Mouse (Mus musculus): ENCODE data around the gene Grin2b. TPM values are rescaled to one million over a fixed set of nuclear protein-coding genes. Genes with fewer than 3 reads are reported as not detected.

Grin2b gene
- total RNA-seq, 2 experiments from 2014 or later: 348 to 384 TPM

- DNase-seq (ENCODE audit: low spot score in 2 of 2): no peak
Observed at GRCm38 (mm10) chr6:136011533-136011932, 161.8 kb downstream of the Grin2b start.

GRCm38 (mm10) chr6:136011038-136011311, 162.3 kb downstream of the Grin2b start:
- peak in 1 of 2 experiments; percentile 39 for DNase-seq (ENCODE audit: low spot score in 2 of 2)

GRCm38 (mm10) chr6:136010290-136011037, 162.8 kb downstream of the Grin2b start:
- DNase-seq (ENCODE audit: low spot score in 2 of 2): peak in 1 of 2 experiments; percentile 64

GRCm38 (mm10) chr6:136008120-136008519, 165.2 kb downstream of the Grin2b start:
- no peak for DNase-seq (ENCODE audit: low spot score in 2 of 2)

- no peak for DNase-seq (ENCODE audit: low spot score in 2 of 2)
Observed at GRCm38 (mm10) chr6:135994691-135995090, 178.6 kb downstream of the Grin2b start.

- DNase-seq (ENCODE audit: low spot score in 2 of 2): no peak
Observed at GRCm38 (mm10) chr6:135993897-135994296, 179.4 kb downstream of the Grin2b start.

- DNase-seq (ENCODE audit: low spot score in 2 of 2): no peak
Observed at GRCm38 (mm10) chr6:135993378-135993777, 179.9 kb downstream of the Grin2b start.

- no peak for DNase-seq (ENCODE audit: low spot score in 2 of 2)
Observed at GRCm38 (mm10) chr6:135976106-135976505, 197.2 kb downstream of the Grin2b start.

- no peak for DNase-seq (ENCODE audit: low spot score in 2 of 2)
Observed at GRCm38 (mm10) chr6:135972481-135972880, 200.8 kb downstream of the Grin2b start.

- DNase-seq (ENCODE audit: low spot score in 2 of 2): no peak
Observed at GRCm38 (mm10) chr6:135971481-135971880, 201.8 kb downstream of the Grin2b start.

GRCm38 (mm10) chr6:135970716-135971318, 202.5 kb downstream of the Grin2b start:
- no peak for DNase-seq (ENCODE audit: low spot score in 2 of 2)

- no peak for DNase-seq (ENCODE audit: low spot score in 2 of 2)
Observed at GRCm38 (mm10) chr6:135961766-135962165, 211.5 kb downstream of the Grin2b start.

GRCm38 (mm10) chr6:135959629-135960028, 213.7 kb downstream of the Grin2b start:
- DNase-seq (ENCODE audit: low spot score in 2 of 2): no peak

GRCm38 (mm10) chr6:135951666-135952065, 221.6 kb downstream of the Grin2b start:
- no peak for DNase-seq (ENCODE audit: low spot score in 2 of 2)

- no peak for DNase-seq (ENCODE audit: low spot score in 2 of 2)
Observed at GRCm38 (mm10) chr6:135945511-135945910, 227.8 kb downstream of the Grin2b start.

- DNase-seq (ENCODE audit: low spot score in 2 of 2): no peak
Observed at GRCm38 (mm10) chr6:135944358-135944757, 229.0 kb downstream of the Grin2b start.

- no peak for DNase-seq (ENCODE audit: low spot score in 2 of 2)
Observed at GRCm38 (mm10) chr6:135943121-135943617, 230.1 kb downstream of the Grin2b start.

GRCm38 (mm10) chr6:135932924-135933323, 240.4 kb downstream of the Grin2b start:
- DNase-seq (ENCODE audit: low spot score in 2 of 2): no peak

GRCm38 (mm10) chr6:135932400-135932920, 240.9 kb downstream of the Grin2b start:
- DNase-seq (ENCODE audit: low spot score in 2 of 2): no peak

GRCm38 (mm10) chr6:135917676-135918075, 255.6 kb downstream of the Grin2b start:
- DNase-seq (ENCODE audit: low spot score in 2 of 2): peak in 1 of 2 experiments; percentile 56

GRCm38 (mm10) chr6:135914608-135915007, 258.7 kb downstream of the Grin2b start:
- no peak for DNase-seq (ENCODE audit: low spot score in 2 of 2)

GRCm38 (mm10) chr6:135912114-135912513, 261.2 kb downstream of the Grin2b start:
- DNase-seq (ENCODE audit: low spot score in 2 of 2): no peak
